Mouse (Mus musculus) bone marrow, adult 2 months (tissue): ENCODE results near the gene Usp37. TPM values are rescaled to one million over a fixed set of nuclear protein-coding genes. Genes with fewer than 3 reads are reported as not detected.

Experiments
- H3K27ac ChIP-seq: fragments of 200-500 bp; 2 replicates; pipeline ENCODE4 v1.5.1; 2012; ENCODE audit warnings: low read depth, mild to moderate bottlenecking, control low read depth, inconsistent platforms, low read length; ENCODE audit not compliant: control insufficient read depth, poor library complexity, insufficient read depth
- H3K4me1 ChIP-seq: fragments of 200-500 bp; 2 replicates; pipeline ENCODE4 v1.6.1; 2011; ENCODE audit warnings: low read length; ENCODE audit not compliant: control insufficient read depth, insufficient read depth
- H3K4me3 ChIP-seq: fragments of 200-500 bp; replicated peaks from 2 replicates; pipeline ENCODE3; 2011; ENCODE audit warnings: mild to moderate bottlenecking, low read depth, low read length, control low read depth; ENCODE audit not compliant: control insufficient read depth
- CTCF ChIP-seq: fragments of 200-500 bp; IDR thresholded peaks from 2 replicates; pipeline ENCODE4 v1.5.1; 2011; ENCODE audit warnings: low read length, control low read depth; ENCODE audit not compliant: control insufficient read depth, insufficient read depth
- POLR2A ChIP-seq: fragments of 200-500 bp; IDR thresholded peaks from 2 replicates; pipeline ENCODE4 v1.6.1; 2011; ENCODE audit warnings: low read depth, mild to moderate bottlenecking, control low read depth, low read length, borderline replicate concordance; ENCODE audit not compliant: control insufficient read depth
- WGBS: fragments of 180-500 bp; shearing (Covaris S2); methylation state at CpG from one replicate; pipeline ENCODE4 v1.1.7; 2018; 5-methylcytosine and 5-hydroxymethylcytosine counted together
- polyA plus RNA-seq: library from polyadenylated mRNA; stranded (reverse); fragments of >200 nt; gene quantifications from 2 replicates; pipeline ENCODE4 v1.2.4, GENCODE M21; 2011; ENCODE audit warnings: low replicate concordance; ENCODE audit not compliant: missing spikeins, insufficient read depth, insufficient read length

Gene Usp37
- polyA plus RNA-seq, 1 experiment: 10.1 TPM

GRCm38 (mm10) chr1:74391844-74392441 is 152.1 kb downstream of the Usp37 start:
- Histone ChIP-seq H3K4me1 (peaks cover 2% of the 10 kb centered on the region; the same call in 1 of the 2 replicates), H3K4me3 (peak overlapping the region; percentile 98), H3K27ac (peak overlapping the region; percentile 99)
- WGBS: 1% methylated on average over 62 of the region's 63 CpGs
- TF ChIP-seq CTCF (no peak), POLR2A (peak; percentile 41; the same call in 1 of the 2 replicates)

DNA sequence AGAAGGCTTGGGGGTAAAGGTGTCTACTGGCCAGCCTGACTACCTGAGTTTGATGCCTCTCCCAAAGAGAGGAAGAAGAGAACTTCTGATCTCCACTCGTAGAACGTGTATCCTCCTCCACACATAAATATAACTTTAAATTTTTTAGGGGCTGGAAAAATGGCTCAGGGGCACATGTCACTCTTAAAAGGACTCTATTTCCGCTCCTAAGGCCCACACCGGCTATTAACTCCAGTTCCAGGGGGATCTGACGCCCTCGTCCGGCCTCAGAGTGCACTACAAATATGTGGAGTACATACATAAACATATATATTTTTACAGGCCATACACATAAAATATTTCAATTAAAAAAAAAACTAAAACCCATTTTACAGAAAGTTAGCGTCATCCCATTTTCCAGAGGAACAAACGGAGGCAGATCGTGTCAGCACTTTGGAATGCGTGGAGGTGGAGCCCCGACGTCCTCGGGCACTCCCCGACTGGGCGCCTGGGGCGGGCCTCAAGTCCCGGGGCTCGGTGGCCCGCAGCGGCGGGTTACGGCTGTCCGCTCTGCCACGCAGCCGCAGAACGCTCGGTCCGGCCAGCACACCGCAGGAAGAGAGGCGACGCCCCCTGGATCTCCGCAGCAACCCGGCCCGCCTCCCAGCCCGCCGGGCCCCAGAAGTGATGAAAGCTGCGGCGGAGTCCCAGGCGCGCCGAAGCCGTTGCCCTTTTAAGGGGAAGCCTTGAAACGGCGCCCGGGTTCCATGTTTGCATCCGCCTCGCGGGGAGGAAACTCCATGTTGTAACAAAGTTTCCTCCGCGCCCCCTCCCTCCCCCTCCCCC is 152.9 kb downstream of the Usp37 start, which contains the start of gene Ctdsp1:
Gene Ctdsp1, plus strand, starts transcription at position 586 of the 825 bp plus-strand sequence.
- peaks cover 2% of the 10 kb centered on the region; the same call in 1 of the 2 replicates for H3K4me1 ChIP-seq
- H3K27ac ChIP-seq: peak within 1 kb of the TSS; percentile 99
- peak within 1 kb of the TSS; percentile 98 for H3K4me3 ChIP-seq
- TF ChIP-seq POLR2A (peak; percentile 40; the same call in 1 of the 2 replicates), CTCF (peak; percentile 32; the same call in 1 of the 2 replicates)
- 2% methylated on average over 51 of the region's 51 CpGs for WGBS

- 1% methylated on average over 21 of the region's 21 CpGs for WGBS
- H3K27ac ChIP-seq: peak overlapping the region; percentile 80
- H3K4me3 ChIP-seq: peak overlapping the region; percentile 73
- H3K4me1 ChIP-seq: peaks cover 2% of the 10 kb centered on the region; the same call in 1 of the 2 replicates
- TF ChIP-seq POLR2A: no peak
- TF ChIP-seq CTCF: peak; percentile 88
Measured at GRCm38 (mm10) chr1:74390287-74390906, 153.7 kb downstream of the Usp37 start.

DNA sequence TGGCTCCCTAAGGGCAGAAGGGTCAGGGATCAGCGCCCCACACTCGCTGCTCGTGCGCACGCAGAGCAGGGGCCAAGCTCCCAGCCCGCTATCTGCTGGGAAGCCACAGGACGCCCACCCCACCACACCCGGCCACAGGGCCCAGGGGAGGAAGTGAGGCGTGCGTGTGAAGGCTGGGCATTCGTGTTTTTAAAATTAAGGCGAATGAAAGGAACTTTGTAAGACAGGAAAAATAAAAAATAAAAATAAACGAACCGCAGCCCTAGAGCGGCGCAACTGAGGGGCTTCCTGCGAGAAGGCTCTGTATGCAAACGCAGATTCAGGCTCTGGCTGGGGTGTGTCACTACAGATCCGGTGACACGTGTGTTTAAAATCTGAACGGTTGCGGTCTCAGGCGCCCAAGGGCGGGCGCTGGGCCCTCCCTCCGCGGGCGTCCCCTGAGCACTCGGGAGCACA is 154.2 kb downstream of the Usp37 start:
- WGBS: under 1% methylated on average over 29 of the region's 29 CpGs
- peaks cover 2% of the 10 kb centered on the region; the same call in 1 of the 2 replicates for H3K4me1 ChIP-seq
- H3K27ac ChIP-seq: peak overlapping the region; percentile 44

DNA sequence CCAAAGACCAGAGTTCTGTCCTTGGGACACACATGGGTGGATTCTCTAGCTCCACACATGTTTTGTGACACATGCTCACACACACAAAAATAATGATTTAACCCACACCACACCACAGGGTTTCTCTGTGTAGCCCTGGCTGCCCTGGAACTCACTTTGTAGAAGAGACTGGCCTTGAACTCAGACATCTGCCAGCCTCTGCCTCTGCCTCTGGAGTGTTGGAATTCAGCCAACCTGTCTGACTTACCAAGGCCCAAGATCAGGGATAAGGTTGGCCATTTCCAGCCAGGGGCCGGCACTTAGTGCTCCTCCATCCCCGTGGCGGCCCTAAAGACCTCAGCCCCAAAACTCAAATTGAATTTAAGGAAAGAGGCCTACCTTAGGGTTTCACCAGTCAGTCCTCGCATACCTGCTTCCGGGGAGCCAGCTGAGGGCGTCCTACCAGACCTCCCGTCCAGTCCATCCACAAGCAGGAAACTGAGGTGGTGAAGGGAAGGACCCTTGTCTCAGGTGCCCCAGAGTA is 155.6 kb downstream of the Usp37 start:
- Histone ChIP-seq H3K27ac (no peak overlapping the region), H3K4me1 (peaks cover 2% of the 10 kb centered on the region; the same call in 1 of the 2 replicates), H3K4me3 (no peak overlapping the region)
- no peak for TF ChIP-seq CTCF
- no peak for TF ChIP-seq POLR2A
- WGBS: 81% methylated on average over 7 of the region's 7 CpGs

More for the DNA sequence above, 154.2 kb downstream of the Usp37 start:
- TF ChIP-seq CTCF (no peak), POLR2A (no peak; the same call in 1 of the 2 replicates)
- no peak overlapping the region for H3K4me3 ChIP-seq

DNA sequence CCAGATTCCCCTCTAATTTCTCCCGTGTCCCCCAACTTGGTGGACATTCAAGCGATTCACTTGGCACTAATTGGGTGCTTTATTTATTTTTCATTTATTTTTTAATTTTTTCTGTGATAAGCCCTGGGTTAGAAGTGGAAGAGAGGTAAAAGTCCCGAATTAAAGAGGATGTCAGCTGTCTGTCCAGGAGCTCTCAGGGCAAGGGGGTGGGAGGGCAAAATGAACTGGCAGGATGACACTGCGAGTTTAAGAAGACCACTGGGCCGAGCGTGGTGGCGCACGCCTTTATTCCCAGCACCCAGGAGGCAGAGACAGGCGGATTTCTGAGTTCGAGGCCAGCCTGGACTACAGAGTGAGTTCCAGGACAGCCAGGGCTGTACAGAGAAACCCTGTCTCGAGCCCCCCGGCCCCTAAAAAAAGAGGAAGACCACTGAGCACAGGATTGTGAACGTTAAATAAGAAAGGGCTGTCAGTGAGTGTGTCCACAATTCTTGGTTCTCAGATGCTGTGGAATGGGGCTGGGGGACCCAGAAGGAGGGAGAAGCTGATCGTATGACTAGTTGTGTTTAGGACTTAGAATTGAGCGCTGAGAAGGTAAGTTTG is 156.6 kb downstream of the Usp37 start:
- peaks cover 2% of the 10 kb centered on the region; the same call in 1 of the 2 replicates for H3K4me1 ChIP-seq
- 26% methylated on average over 15 of the region's 15 CpGs for WGBS
- H3K4me3 ChIP-seq: peak overlapping the region; percentile 72
- TF ChIP-seq POLR2A: no peak
- peak overlapping the region; percentile 98 for H3K27ac ChIP-seq

GRCm38 (mm10) chr1:74386714-74387385 is 157.2 kb downstream of the Usp37 start:
- WGBS: under 1% methylated on average over 26 of the region's 26 CpGs

DNA sequence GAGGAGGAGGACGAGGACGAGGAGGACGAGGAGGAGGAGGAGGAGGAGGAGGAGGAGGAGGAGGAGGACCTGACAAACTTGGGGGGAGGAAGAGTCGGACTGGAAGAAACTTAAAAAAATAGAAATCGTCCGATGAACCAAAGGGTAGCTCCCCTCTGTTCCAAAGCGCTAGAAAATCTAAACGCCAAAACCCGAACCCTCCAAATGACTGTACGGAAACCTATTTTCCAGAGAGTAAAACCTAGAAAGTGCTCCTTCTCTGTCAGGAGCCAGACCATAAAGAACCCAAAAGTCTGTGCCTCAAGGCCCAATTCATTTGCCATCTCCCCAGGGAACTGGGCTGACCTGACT is 157.7 kb downstream of the Usp37 start:
- WGBS: 26% methylated on average over 10 of the region's 10 CpGs
- Histone ChIP-seq H3K4me3 (peak overlapping the region; percentile 72), H3K4me1 (peaks cover 3% of the 10 kb centered on the region), H3K27ac (peak overlapping the region; percentile 98)
- TF ChIP-seq CTCF: no peak
- no peak for TF ChIP-seq POLR2A

More at GRCm38 (mm10) chr1:74386714-74387385, 157.2 kb downstream of the Usp37 start:
- Histone ChIP-seq H3K4me3 (peak overlapping the region; percentile 72), H3K4me1 (peaks cover 2% of the 10 kb centered on the region; the same call in 1 of the 2 replicates), H3K27ac (peak overlapping the region; percentile 98)
- TF ChIP-seq CTCF (peak; percentile 52; the same call in 1 of the 2 replicates), POLR2A (peak; percentile 44; the same call in 1 of the 2 replicates)
